Mouse (Mus musculus): ENCODE data around the gene Pik3ap1. TPM values are rescaled to one million over a fixed set of nuclear protein-coding genes. Genes with fewer than 3 reads are reported as not detected.

The Pik3ap1 gene
- polyA plus RNA-seq, 1 experiment: not detected

DNA sequence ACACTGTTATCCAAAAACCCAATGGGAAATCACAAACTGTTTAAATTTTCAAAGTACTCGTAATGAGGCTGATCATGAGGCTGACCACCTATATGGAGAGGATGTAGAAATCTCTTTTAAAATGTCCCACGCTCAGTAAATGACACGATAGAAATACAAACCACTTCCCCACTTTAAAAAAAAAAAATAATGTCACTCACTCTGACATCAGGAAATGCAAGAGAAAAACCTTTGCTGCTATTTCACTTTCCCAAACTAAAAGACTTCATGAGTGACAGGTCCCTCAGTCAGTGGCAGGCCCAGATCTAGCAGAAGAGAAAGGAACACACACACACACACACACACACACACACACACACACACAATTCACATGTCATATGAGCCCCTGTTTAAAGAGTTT, 49.2 kb downstream of the Pik3ap1 start:
- no peak overlapping the region for H3K4me2 ChIP-seq (ENCODE audit: low read depth)
- no peak overlapping the region for H3ac ChIP-seq (ENCODE audit: control insufficient read depth, insufficient read length)
- no peaks in the 10 kb centered on the region for H3K27me3 ChIP-seq (ENCODE audit: control insufficient read depth, insufficient read depth, insufficient read length)
- TF ChIP-seq E2F4 (IDR thresholded peaks at IDR 0.05; ENCODE audit: insufficient read depth) (no peak), MYOG (IDR thresholded peaks at IDR 0.05; ENCODE audit: control insufficient read depth in 1 of 3, insufficient read depth in 1 of 3, insufficient read length in 2 of 3, low read depth in 2 of 3) (no peak), TCF12 (IDR thresholded peaks at IDR 0.05; ENCODE audit: insufficient read depth, poor library complexity, severe bottlenecking) (no peak), TCF3 (IDR thresholded peaks at IDR 0.05; ENCODE audit: insufficient read length, low read depth) (no peak), SRF (IDR thresholded peaks at IDR 0.05; ENCODE audit: control insufficient read depth, insufficient read length, low read depth) (no peak), POLR2A (IDR thresholded peaks at IDR 0.05; ENCODE audit: insufficient read length, low read depth) (no peak), REST (IDR thresholded peaks at IDR 0.05; ENCODE audit: insufficient read depth, insufficient read length) (no peak), POLR2AphosphoS2 (IDR thresholded peaks at IDR 0.05; ENCODE audit: insufficient read length, low read depth) (no peak), CEBPB (IDR thresholded peaks at IDR 0.05; ENCODE audit: insufficient read depth, poor library complexity, severe bottlenecking) (no peak), USF1 (IDR thresholded peaks at IDR 0.05; ENCODE audit: low read depth) (no peak), MAX (IDR thresholded peaks at IDR 0.05; ENCODE audit: low read depth) (no peak), MYOD1 (IDR thresholded peaks at IDR 0.05; ENCODE audit: control insufficient read depth in 1 of 3, insufficient read length in 2 of 3, low read depth in 2 of 3) (no peak)
- H3K4me3 ChIP-seq: no peak overlapping the region
- no peaks in the 10 kb centered on the region for H3K36me3 ChIP-seq (ENCODE audit: control insufficient read depth, insufficient read depth)
- no peaks in the 10 kb centered on the region for H3K79me2 ChIP-seq (ENCODE audit: control insufficient read depth, insufficient read depth)

DNA sequence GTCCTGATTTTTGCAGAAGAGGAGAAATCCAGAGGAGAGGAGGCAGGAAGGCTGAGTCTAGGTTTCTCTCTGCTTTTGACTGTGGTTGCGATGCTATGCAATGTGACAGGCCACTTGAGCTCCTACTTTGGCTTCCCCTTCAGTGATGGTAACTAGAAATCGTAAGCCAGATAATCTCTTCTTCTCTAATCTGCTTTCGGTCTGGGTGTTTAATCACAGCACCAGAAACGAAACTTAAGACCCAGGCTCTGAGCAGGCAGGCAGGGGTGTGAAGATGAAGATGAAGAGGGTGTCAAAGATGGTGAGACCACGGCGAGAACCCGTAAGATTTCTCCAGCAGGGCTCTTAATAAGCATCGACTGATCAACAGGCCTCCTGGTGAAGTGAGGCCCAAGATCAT, 51.9 kb downstream of the Pik3ap1 start:
- Histone ChIP-seq H3K27me3 (ENCODE audit: control insufficient read depth, insufficient read depth, insufficient read length) (no peaks in the 10 kb centered on the region), H3K79me2 (ENCODE audit: control insufficient read depth, insufficient read depth) (no peaks in the 10 kb centered on the region), H3K36me3 (ENCODE audit: control insufficient read depth, insufficient read depth) (no peaks in the 10 kb centered on the region), H3ac (ENCODE audit: control insufficient read depth, insufficient read length) (no peak overlapping the region), H3K4me2 (ENCODE audit: low read depth) (no peak overlapping the region), H3K4me3 (no peak overlapping the region)
- TF ChIP-seq REST (IDR thresholded peaks at IDR 0.05; ENCODE audit: insufficient read depth, insufficient read length) (no peak), TCF12 (IDR thresholded peaks at IDR 0.05; ENCODE audit: insufficient read depth, poor library complexity, severe bottlenecking) (no peak), E2F4 (IDR thresholded peaks at IDR 0.05; ENCODE audit: insufficient read depth) (no peak), TCF3 (IDR thresholded peaks at IDR 0.05; ENCODE audit: insufficient read length, low read depth) (no peak), SRF (IDR thresholded peaks at IDR 0.05; ENCODE audit: control insufficient read depth, insufficient read length, low read depth) (no peak), CEBPB (IDR thresholded peaks at IDR 0.05; ENCODE audit: insufficient read depth, poor library complexity, severe bottlenecking) (no peak), MYOD1 (IDR thresholded peaks at IDR 0.05; ENCODE audit: control insufficient read depth in 1 of 3, insufficient read length in 2 of 3, low read depth in 2 of 3) (no peak), MAX (IDR thresholded peaks at IDR 0.05; ENCODE audit: low read depth) (no peak), POLR2A (IDR thresholded peaks at IDR 0.05; ENCODE audit: insufficient read length, low read depth) (no peak), USF1 (IDR thresholded peaks at IDR 0.05; ENCODE audit: low read depth) (no peak), POLR2AphosphoS2 (IDR thresholded peaks at IDR 0.05; ENCODE audit: insufficient read length, low read depth) (no peak), MYOG (IDR thresholded peaks at IDR 0.05; ENCODE audit: control insufficient read depth in 1 of 3, insufficient read depth in 1 of 3, insufficient read length in 2 of 3, low read depth in 2 of 3) (no peak)

DNA sequence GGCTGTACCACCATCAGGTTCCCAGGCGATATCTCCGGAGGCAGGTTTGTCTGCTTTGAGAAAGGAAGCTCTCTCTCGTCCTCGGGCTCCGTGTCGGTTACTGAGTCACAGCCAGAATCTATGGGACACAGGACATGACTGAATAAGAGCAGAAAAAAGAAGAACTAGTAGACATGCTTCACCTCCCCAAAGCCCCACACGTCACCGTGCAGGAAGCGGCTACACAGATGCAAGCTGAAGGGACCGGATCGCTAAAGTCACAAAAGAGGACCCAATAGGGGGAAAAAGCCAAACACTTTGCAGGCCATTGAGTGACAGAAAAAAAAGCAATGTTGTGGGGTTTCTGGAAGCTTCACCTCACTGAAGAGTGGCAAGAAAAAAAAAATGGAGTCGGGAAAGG, 52.7 kb downstream of the Pik3ap1 start:
- Histone ChIP-seq H3K4me2 (ENCODE audit: low read depth) (no peak overlapping the region), H3K36me3 (ENCODE audit: control insufficient read depth, insufficient read depth) (no peaks in the 10 kb centered on the region), H3ac (ENCODE audit: control insufficient read depth, insufficient read length) (no peak overlapping the region), H3K4me3 (no peak overlapping the region), H3K79me2 (ENCODE audit: control insufficient read depth, insufficient read depth) (no peaks in the 10 kb centered on the region), H3K27me3 (ENCODE audit: control insufficient read depth, insufficient read depth, insufficient read length) (no peaks in the 10 kb centered on the region)
- no peak for TF ChIP-seq E2F4 (IDR thresholded peaks at IDR 0.05; ENCODE audit: insufficient read depth)
- TF ChIP-seq USF1 (IDR thresholded peaks at IDR 0.05; ENCODE audit: low read depth): no peak
- TF ChIP-seq POLR2A (IDR thresholded peaks at IDR 0.05; ENCODE audit: insufficient read length, low read depth): no peak
- TF ChIP-seq REST (IDR thresholded peaks at IDR 0.05; ENCODE audit: insufficient read depth, insufficient read length): no peak
- no peak for TF ChIP-seq TCF3 (IDR thresholded peaks at IDR 0.05; ENCODE audit: insufficient read length, low read depth)
- no peak for TF ChIP-seq CEBPB (IDR thresholded peaks at IDR 0.05; ENCODE audit: insufficient read depth, poor library complexity, severe bottlenecking)
- TF ChIP-seq SRF (IDR thresholded peaks at IDR 0.05; ENCODE audit: control insufficient read depth, insufficient read length, low read depth): no peak
- TF ChIP-seq MAX (IDR thresholded peaks at IDR 0.05; ENCODE audit: low read depth): no peak
- TF ChIP-seq MYOG (IDR thresholded peaks at IDR 0.05; ENCODE audit: control insufficient read depth in 1 of 3, insufficient read depth in 1 of 3, insufficient read length in 2 of 3, low read depth in 2 of 3): no peak
- no peak for TF ChIP-seq MYOD1 (IDR thresholded peaks at IDR 0.05; ENCODE audit: control insufficient read depth in 1 of 3, insufficient read length in 2 of 3, low read depth in 2 of 3)
- no peak for TF ChIP-seq POLR2AphosphoS2 (IDR thresholded peaks at IDR 0.05; ENCODE audit: insufficient read length, low read depth)
- no peak for TF ChIP-seq TCF12 (IDR thresholded peaks at IDR 0.05; ENCODE audit: insufficient read depth, poor library complexity, severe bottlenecking)

DNA sequence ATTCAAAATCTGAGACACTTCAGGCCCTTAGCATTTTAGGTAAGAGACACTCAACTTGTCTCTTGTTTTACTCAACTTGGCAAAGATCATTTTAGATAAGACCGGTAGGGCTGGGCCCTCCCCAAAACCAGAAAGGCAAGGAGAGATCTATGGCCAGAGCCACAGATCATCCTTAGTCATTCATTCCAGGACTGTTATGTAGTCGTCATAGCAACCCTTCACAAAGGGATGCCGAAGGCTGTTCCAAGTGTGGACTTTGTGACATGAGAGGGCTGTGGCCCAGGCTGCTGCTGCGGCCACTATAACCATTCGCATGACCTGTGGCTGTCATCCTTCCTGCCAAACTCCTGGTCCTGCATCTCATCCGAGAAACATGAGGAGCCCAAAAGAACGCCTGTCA, 54.5 kb downstream of the Pik3ap1 start:
- no peaks in the 10 kb centered on the region for H3K36me3 ChIP-seq (ENCODE audit: control insufficient read depth, insufficient read depth)
- H3K4me2 ChIP-seq (ENCODE audit: low read depth): no peak overlapping the region
- H3K4me3 ChIP-seq: no peak overlapping the region
- no peaks in the 10 kb centered on the region for H3K27me3 ChIP-seq (ENCODE audit: control insufficient read depth, insufficient read depth, insufficient read length)
- H3ac ChIP-seq (ENCODE audit: control insufficient read depth, insufficient read length): no peak overlapping the region
- no peaks in the 10 kb centered on the region for H3K79me2 ChIP-seq (ENCODE audit: control insufficient read depth, insufficient read depth)
- no peak for TF ChIP-seq E2F4 (IDR thresholded peaks at IDR 0.05; ENCODE audit: insufficient read depth)
- no peak for TF ChIP-seq CEBPB (IDR thresholded peaks at IDR 0.05; ENCODE audit: insufficient read depth, poor library complexity, severe bottlenecking)
- no peak for TF ChIP-seq MYOG (IDR thresholded peaks at IDR 0.05; ENCODE audit: control insufficient read depth in 1 of 3, insufficient read depth in 1 of 3, insufficient read length in 2 of 3, low read depth in 2 of 3)
- TF ChIP-seq USF1 (IDR thresholded peaks at IDR 0.05; ENCODE audit: low read depth): no peak
- no peak for TF ChIP-seq TCF12 (IDR thresholded peaks at IDR 0.05; ENCODE audit: insufficient read depth, poor library complexity, severe bottlenecking)
- no peak for TF ChIP-seq REST (IDR thresholded peaks at IDR 0.05; ENCODE audit: insufficient read depth, insufficient read length)
- no peak for TF ChIP-seq MAX (IDR thresholded peaks at IDR 0.05; ENCODE audit: low read depth)
- TF ChIP-seq TCF3 (IDR thresholded peaks at IDR 0.05; ENCODE audit: insufficient read length, low read depth): no peak
- no peak for TF ChIP-seq POLR2A (IDR thresholded peaks at IDR 0.05; ENCODE audit: insufficient read length, low read depth)
- TF ChIP-seq POLR2AphosphoS2 (IDR thresholded peaks at IDR 0.05; ENCODE audit: insufficient read length, low read depth): no peak
- TF ChIP-seq MYOD1 (IDR thresholded peaks at IDR 0.05; ENCODE audit: control insufficient read depth in 1 of 3, insufficient read length in 2 of 3, low read depth in 2 of 3): no peak
- no peak for TF ChIP-seq SRF (IDR thresholded peaks at IDR 0.05; ENCODE audit: control insufficient read depth, insufficient read length, low read depth)
